Mouse (Mus musculus) activated CD4-positive, CD25-positive, alpha-beta regulatory T cell, adult 4 months (primary cell): ENCODE data around the gene Scn2a. TPM values are rescaled to one million over a fixed set of nuclear protein-coding genes. Genes with fewer than 3 reads are reported as not detected.

Experiments
- ATAC-seq: one replicate; pipeline ENCODE4 v1.8.0; 2017
- polyA plus RNA-seq, 2 experiments: library from polyadenylated mRNA; unstranded; fragments of 100-300 nt; shearing (Covaris generic); gene quantifications; one replicate each; pipeline ENCODE4 v1.2.1; 2017

The Scn2a gene
- polyA plus RNA-seq, result under 1 TPM; 0.42 to 0.75 TPM

GRCm38 (mm10) chr2:65620556-65621166, at the start of gene Scn2a:
Gene Scn2a, plus strand, starts transcription at chr2:65620771.
- no peak for ATAC-seq

GRCm38 (mm10) chr2:65587679-65588078, 32.9 kb upstream of the Scn2a start:
- ATAC-seq, result no peak

GRCm38 (mm10) chr2:65607813-65608212, 12.8 kb upstream of the Scn2a start:
- ATAC-seq, result no peak

- ATAC-seq, result no peak
Measured at GRCm38 (mm10) chr2:65611887-65612286, 8.7 kb upstream of the Scn2a start.

- no peak for ATAC-seq
Measured at GRCm38 (mm10) chr2:65619781-65620180, 790 bp upstream of the Scn2a start.

GRCm38 (mm10) chr2:65621254-65621653, 683 bp downstream of the Scn2a start:
- ATAC-seq, result no peak

- no peak for ATAC-seq
Measured at GRCm38 (mm10) chr2:65621838-65622237, 1.3 kb downstream of the Scn2a start.

- ATAC-seq, result no peak
Measured at GRCm38 (mm10) chr2:65652636-65653035, 32.1 kb downstream of the Scn2a start.

- no peak for ATAC-seq
Measured at GRCm38 (mm10) chr2:65657031-65657430, 36.5 kb downstream of the Scn2a start.

- no peak for ATAC-seq
Measured at GRCm38 (mm10) chr2:65658430-65658829, 37.9 kb downstream of the Scn2a start.

GRCm38 (mm10) chr2:65663892-65664291, 43.3 kb downstream of the Scn2a start:
- no peak for ATAC-seq

GRCm38 (mm10) chr2:65664481-65664880, 43.9 kb downstream of the Scn2a start:
- no peak for ATAC-seq

GRCm38 (mm10) chr2:65665180-65665579, 44.6 kb downstream of the Scn2a start:
- no peak for ATAC-seq

- no peak for ATAC-seq
Measured at GRCm38 (mm10) chr2:65667590-65668436, 47.2 kb downstream of the Scn2a start.

GRCm38 (mm10) chr2:65668437-65669135, 48.0 kb downstream of the Scn2a start:
- peak; percentile 97 for ATAC-seq

GRCm38 (mm10) chr2:65669561-65669960, 49.0 kb downstream of the Scn2a start:
- ATAC-seq, result no peak

GRCm38 (mm10) chr2:65670153-65670817, 49.7 kb downstream of the Scn2a start:
- no peak for ATAC-seq

GRCm38 (mm10) chr2:65679621-65680020, 59.0 kb downstream of the Scn2a start:
- no peak for ATAC-seq

GRCm38 (mm10) chr2:65685151-65685550, 64.6 kb downstream of the Scn2a start:
- ATAC-seq, result no peak

GRCm38 (mm10) chr2:65690456-65691184, 70.0 kb downstream of the Scn2a start:
- ATAC-seq, result no peak

GRCm38 (mm10) chr2:65694485-65694884, 73.9 kb downstream of the Scn2a start:
- no peak for ATAC-seq

- ATAC-seq, result no peak
Measured at GRCm38 (mm10) chr2:65695061-65695460, 74.5 kb downstream of the Scn2a start.
